Mouse (Mus musculus) CH12.LX (cell line): ENCODE measurements around the gene Pdk2.
A peak's percentile ranks its signal among the peaks of the same experiment; 100 is the strongest.

Experiments used
- CHD2 ChIP-seq: IDR thresholded peaks from 2 replicates; pipeline ENCODE4 v1.6.1; 2011; ENCODE audit warnings: low read length, improper control_type of control experiment
- CTCF ChIP-seq, 2 experiments: IDR thresholded peaks in 1 of 2; conservative IDR thresholded peaks in 1 of 2; 2 replicates each; pipeline ENCODE4 v1.5.1; 2011 to 2012; ENCODE audit warnings: low read depth in 2 of 2, low read length in 2 of 2, improper control_type of control experiment in 1 of 2, inconsistent platforms in 1 of 2, mild to moderate bottlenecking in 1 of 2, moderate library complexity in 1 of 2
- E2F4 ChIP-seq: IDR thresholded peaks from 2 replicates; pipeline ENCODE4 v1.6.1; 2011; ENCODE audit warnings: low read depth, low read length, improper control_type of control experiment; ENCODE audit not compliant: insufficient replicate concordance
- ELF1 ChIP-seq: IDR thresholded peaks from 2 replicates; pipeline ENCODE4 v1.6.1; 2014; ENCODE audit warnings: low read depth, mild to moderate bottlenecking, inconsistent platforms, low read length, improper control_type of control experiment
- EP300 ChIP-seq: IDR thresholded peaks from 2 replicates; pipeline ENCODE4 v1.6.1; 2011; ENCODE audit warnings: low read length, improper control_type of control experiment
- MAX ChIP-seq: IDR thresholded peaks from 2 replicates; pipeline ENCODE4 v1.6.1; 2011; ENCODE audit warnings: low read length, improper control_type of control experiment
- POLR2AphosphoS2 ChIP-seq: IDR thresholded peaks from 2 replicates; pipeline ENCODE4 v1.6.1; 2011; ENCODE audit warnings: low read depth, low read length, improper control_type of control experiment
- UBTF ChIP-seq: IDR thresholded peaks from 2 replicates; pipeline ENCODE4 v1.6.1; 2012; ENCODE audit warnings: low read depth, mild to moderate bottlenecking, inconsistent platforms, low read length, improper control_type of control experiment, moderate library complexity
- ZNF384 ChIP-seq: IDR thresholded peaks from 2 replicates; pipeline ENCODE4 v1.6.1; 2012; ENCODE audit warnings: low read depth, low read length, improper control_type of control experiment, inconsistent platforms

DNA sequence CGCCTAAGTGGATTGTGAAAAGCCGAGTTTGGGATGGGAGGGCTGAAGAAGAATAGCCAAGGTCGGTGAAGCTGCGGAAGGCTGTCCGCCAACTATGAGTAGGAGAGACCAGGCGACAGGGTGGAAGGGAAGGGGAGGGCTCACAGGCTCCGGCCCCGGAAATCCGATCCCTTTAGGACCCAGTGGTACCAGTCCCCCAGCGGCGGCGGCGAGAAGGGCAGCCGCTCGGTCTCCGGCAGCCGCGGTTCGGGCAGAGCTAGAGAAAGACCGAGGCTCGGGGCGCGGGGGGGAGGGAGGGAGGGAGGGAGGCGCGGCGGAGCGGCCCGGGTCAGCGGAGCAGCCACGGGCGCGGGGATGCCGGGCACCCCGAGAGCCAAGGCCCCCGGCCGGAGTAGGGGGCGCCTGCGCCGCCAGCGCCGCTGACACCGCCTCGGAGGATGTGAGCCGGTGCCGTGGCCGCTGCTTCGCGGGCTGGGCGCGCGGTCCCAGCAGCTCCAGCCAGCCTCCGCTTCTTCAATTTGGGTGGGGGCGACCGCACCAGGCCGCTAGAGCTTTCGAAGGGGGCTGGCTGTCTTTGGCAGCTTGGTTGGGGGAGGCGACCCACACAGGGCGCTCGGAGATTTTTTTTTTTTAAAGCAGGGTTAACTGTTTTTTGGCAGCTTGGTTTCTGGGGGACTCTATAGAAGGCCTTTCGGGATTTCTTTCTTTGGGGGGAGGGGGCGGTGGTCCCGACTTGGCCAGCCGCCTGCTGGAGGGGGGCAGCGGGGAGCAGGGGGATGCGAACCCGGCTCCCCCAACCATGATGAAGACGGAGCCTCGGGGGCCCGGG, 50.2 kb downstream of the Pdk2 start, which contains the start of gene Ppp1r9b:
- peak; percentile 60 for TF ChIP-seq ZNF384
- TF ChIP-seq CHD2 = no peak
- no peak; the same call in 1 of the 2 replicates for TF ChIP-seq MAX
- peak; percentile 88 for TF ChIP-seq ELF1
- no peak for TF ChIP-seq EP300
- peak in 1 of 2 experiments; percentile 65; a peak in 2 of 4 replicates for TF ChIP-seq CTCF (conservative IDR thresholded peaks at IDR 0.05 in 1 of 2, IDR thresholded peaks at IDR 0.05 in 1 of 2; ENCODE audit: low read depth in 2 of 2, low read length in 2 of 2)
- peak; percentile 96 for TF ChIP-seq UBTF
- TF ChIP-seq POLR2AphosphoS2 = no peak
- no peak for TF ChIP-seq E2F4
